ENCODE assay signal across 8 mouse cellular contexts in genomic region chr7:80024521-80025390, GRCm38 (mm10). TPM values are rescaled to one million over a fixed set of nuclear protein-coding genes. Genes with fewer than 3 reads are reported as not detected.
DNase-seq lines count a peak whose midpoint lies in the region; ATAC-seq and TF ChIP-seq lines count a peak whose summit lies in the region.

Gene Zfp710 (plus strand): TSS chr7:80024814.

- no peak; the same call in 1 of the 2 replicates for TF ChIP-seq CTCF in forebrain, postnatal 0 days (IDR thresholded peaks at IDR 0.05; ENCODE audit: low read depth)
- peak; percentile 45 for TF ChIP-seq CTCF in layer of hippocampus, adult 2 months (conservative IDR thresholded peaks at IDR 0.05)
- TF ChIP-seq CTCF in olfactory bulb, adult 2 months (IDR thresholded peaks at IDR 0.05; ENCODE audit: insufficient read depth, low read depth, low read length), result no peak

- peak within 1 kb of the TSS; percentile 81 for H3K4me2 ChIP-seq in forebrain, postnatal 0 days (ENCODE audit: low read depth)
- peak within 1 kb of the TSS; percentile 97 for H3K4me2 ChIP-seq in lung, embryonic 16.5 days (ENCODE audit: low read depth, low read length)

- in situ Hi-C loops in ES-E14 (cut with MboI; ENCODE audit: low sequenced_read_pairs in 2 of 2, unreplicated experiment in 2 of 2), result no loop called here

- intact Hi-C loops in heart, postnatal 25 days (cut with DNase I), result loop anchor here (2.0 to 10.0 kb wide), 2 partner anchors 54 to 190 kb away; no protein-coding TSS in a partner anchor

- ATAC-seq in forebrain, postnatal 0 days, result peak; percentile 75
- ATAC-seq in lung, embryonic 16.5 days (ENCODE audit: low read depth), result peak; percentile 92

- peaks cover 10 to 20% of the 10 kb centered on the region in 2 experiments for H3K4me1 ChIP-seq in ES-E14 (ENCODE audit: control insufficient read depth in 2 of 2, insufficient read depth in 2 of 2, low read length in 2 of 2, poor library complexity in 1 of 2)
- peaks cover 13% of the 10 kb centered on the region for H3K4me1 ChIP-seq in forebrain, postnatal 0 days (ENCODE audit: insufficient read depth)
- H3K4me1 ChIP-seq in lung, embryonic 16.5 days (replicated peaks; ENCODE audit: control insufficient read depth, insufficient read depth, low read length), result peaks cover 17% of the 10 kb centered on the region
- peaks cover 29% of the 10 kb centered on the region for H3K4me1 ChIP-seq in olfactory bulb, adult 2 months (ENCODE audit: control insufficient read depth, insufficient read depth, low read length)

- WGBS in forebrain, postnatal 0 days, result under 1% methylated on average over 42 of the region's 42 CpGs
- 1% methylated on average over 42 of the region's 42 CpGs for WGBS in lung, embryonic 16.5 days
- WGBS in olfactory bulb, adult 2 months, result 3% methylated on average over 39 of the region's 42 CpGs

- no peaks in the 10 kb centered on the region for H3K27me3 ChIP-seq in forebrain, postnatal 0 days (ENCODE audit: insufficient read depth, low read length)
- no peaks in the 10 kb centered on the region for H3K27me3 ChIP-seq in lung, embryonic 16.5 days (ENCODE audit: control insufficient read depth, insufficient read depth, low read depth, low read length)

- DNase-seq in ES-E14 (ENCODE audit: low read depth, low spot score), result peak; percentile 93
- DNase-seq in cerebellum, adult 8-10 months, result peak; percentile 63
- DNase-seq in forebrain, postnatal 0 days, result peak; percentile 58
- DNase-seq in heart, postnatal 25 days (ENCODE audit: low spot score), result peak; percentile 88
- DNase-seq in layer of hippocampus, adult 2 months (ENCODE audit: low spot score in 2 of 2), result peak; percentile 64 to 82
- DNase-seq in thymus, postnatal 0 days (ENCODE audit: low spot score), result peak; percentile 24

- H3K9ac ChIP-seq in ES-E14 (ENCODE audit: insufficient read depth, low read depth, low read length, poor library complexity, severe bottlenecking), result peak within 1 kb of the TSS; percentile 86
- peak within 1 kb of the TSS; percentile 88 for H3K9ac ChIP-seq in forebrain, postnatal 0 days
- H3K9ac ChIP-seq in lung, embryonic 16.5 days (ENCODE audit: low read length), result peak within 1 kb of the TSS; percentile 94

- peak within 1 kb of the TSS; percentile 93 for H3K27ac ChIP-seq in ES-E14 (ENCODE audit: insufficient read depth, low read depth, low read length, poor library complexity, severe bottlenecking)
- H3K27ac ChIP-seq in forebrain, postnatal 0 days (ENCODE audit: low read depth, low read length), result peak within 1 kb of the TSS; percentile 98
- peak within 1 kb of the TSS; percentile 89 for H3K27ac ChIP-seq in layer of hippocampus, adult 2 months
- H3K27ac ChIP-seq in lung, embryonic 16.5 days (ENCODE audit: low read length), result peak within 1 kb of the TSS; percentile 99
- peak within 1 kb of the TSS; percentile 38 for H3K27ac ChIP-seq in olfactory bulb, adult 2 months (ENCODE audit: insufficient read depth, low read depth, low read length)

- TF ChIP-seq POLR2A in olfactory bulb, adult 2 months (IDR thresholded peaks at IDR 0.05; ENCODE audit: insufficient read depth, low read depth, low read length), result 0 out of 2 replicates have a peak, but pooled peaks have one; percentile 10

- H3K36me3 ChIP-seq in ES-E14 (ENCODE audit: control insufficient read depth, insufficient read depth, low read length, poor library complexity, severe bottlenecking), result peaks cover 4% of the 10 kb centered on the region; the same call in 1 of the 2 replicates
- no peaks in the 10 kb centered on the region for H3K36me3 ChIP-seq in forebrain, postnatal 0 days (ENCODE audit: insufficient read depth)
- no peaks in the 10 kb centered on the region for H3K36me3 ChIP-seq in lung, embryonic 16.5 days (ENCODE audit: control insufficient read depth, insufficient read depth, low read length)

- peak within 1 kb of the TSS; percentile 72 to 81 for H3K4me3 ChIP-seq in ES-E14 (ENCODE audit: insufficient read depth in 1 of 2, low read depth in 1 of 2, low read length in 2 of 2, poor library complexity in 1 of 2, severe bottlenecking in 1 of 2)
- peak within 1 kb of the TSS; percentile 98 for H3K4me3 ChIP-seq in forebrain, postnatal 0 days (ENCODE audit: low read depth, low read length)
- H3K4me3 ChIP-seq in layer of hippocampus, adult 2 months, result peak within 1 kb of the TSS; percentile 70
- H3K4me3 ChIP-seq in lung, embryonic 16.5 days (ENCODE audit: low read length), result peak within 1 kb of the TSS; percentile 85
- peak within 1 kb of the TSS; percentile 57 for H3K4me3 ChIP-seq in olfactory bulb, adult 2 months (ENCODE audit: insufficient read depth, low read depth, low read length)

- H3K9me3 ChIP-seq in ES-E14 (ENCODE audit: control insufficient read depth, insufficient read depth, low read depth, low read length), result no peaks in the 10 kb centered on the region
- H3K9me3 ChIP-seq in forebrain, postnatal 0 days (ENCODE audit: low read length), result no peaks in the 10 kb centered on the region
- H3K9me3 ChIP-seq in lung, embryonic 16.5 days (ENCODE audit: control insufficient read depth, low read length), result no peaks in the 10 kb centered on the region

TF ChIP-seq in ES-E14, 5 proteins besides CTCF, POLR2A, EP300 and RAD21:
- no peak for TF ChIP-seq ZC3H11A (IDR thresholded peaks at IDR 0.05; ENCODE audit: borderline replicate concordance, low read depth, low read length)
- TF ChIP-seq ZNF384 (IDR thresholded peaks at IDR 0.05; ENCODE audit: low read depth, low read length), result no peak
- no peak for TF ChIP-seq HCFC1 (IDR thresholded peaks at IDR 0.05; ENCODE audit: borderline replicate concordance, insufficient read depth, low read length)
- TF ChIP-seq MAFK (IDR thresholded peaks at IDR 0.05; ENCODE audit: insufficient read depth, low read depth, low read length), result no peak
- TF ChIP-seq CHD2 (IDR thresholded peaks at IDR 0.05; ENCODE audit: low read depth, low read length), result no peak
TF ChIP-seq in ES-E14: peak in this region for 0.

RNA-seq across cellular contexts. Expression of gene Zfp710, which starts in this region (rescaled TPM):
- 39.8 and 54.2 TPM in 2 replicates for total RNA-seq in ES-E14 (2012; rRNA removed)
- total RNA-seq in forebrain, postnatal 0 days (2014; rRNA removed), result 22.5 and 30.6 TPM in 2 replicates
- 9.6 and 12.3 TPM in 2 replicates for polyA plus RNA-seq in forebrain, postnatal 0 days (2015; fragmentation: Nextera tagmentation; extraction: Ambion mirVana)
- total RNA-seq in heart, postnatal 25 days (2021), result 10 to 100 TPM; 27.7 to 29.9 TPM
- total RNA-seq in layer of hippocampus, adult 2 months (2021), result 10 to 100 TPM; 21.4 to 27.3 TPM
- polyA plus RNA-seq in lung, embryonic 16.5 days (2015; fragmentation: Nextera tagmentation; extraction: Ambion mirVana), result 17.7 and 18.6 TPM in 2 replicates
- polyA plus RNA-seq in olfactory bulb, adult 2 months (2012; ENCODE audit: insufficient read depth, insufficient read length, low replicate concordance, missing spikeins), result not detected in 2 replicates
- polyA plus RNA-seq in thymus, postnatal 0 days (2015; fragmentation: Nextera tagmentation; extraction: Ambion mirVana), result 6.5 and 7.3 TPM in 2 replicates

Comparison
In these comparisons a context has a peak if more than half of its experiments do, and no peak if none do; other contexts are left out.
1. Peak in every context shown above with its lines: DNase-seq, ATAC-seq, H3K4me3 ChIP-seq and H3K27ac ChIP-seq.
2. DNase-seq: peak in every context shown above with its lines; median percentile 93 in ES-E14; 88 in heart, postnatal 25 days; 73 in layer of hippocampus, adult 2 months; 63 in cerebellum, adult 8-10 months; 58 in forebrain, postnatal 0 days; 24 in thymus, postnatal 0 days.
3. H3K27ac ChIP-seq: peak in every context shown above with its lines; median percentile 99 in lung, embryonic 16.5 days; 98 in forebrain, postnatal 0 days; 93 in ES-E14; 89 in layer of hippocampus, adult 2 months; 38 in olfactory bulb, adult 2 months.